Mouse (Mus musculus) WW6 (cell line): Measurements from ENCODE around the gene Bcas3.
A peak's percentile ranks its signal among the peaks of the same experiment; 100 is the strongest.

ENCODE experiments used
- DNase-seq: peaks from one replicate; pipeline ENCODE4 v3.0.0-alpha.2; 2013; ENCODE audit warnings: low read depth, low spot score

Gene Bcas3

DNA sequence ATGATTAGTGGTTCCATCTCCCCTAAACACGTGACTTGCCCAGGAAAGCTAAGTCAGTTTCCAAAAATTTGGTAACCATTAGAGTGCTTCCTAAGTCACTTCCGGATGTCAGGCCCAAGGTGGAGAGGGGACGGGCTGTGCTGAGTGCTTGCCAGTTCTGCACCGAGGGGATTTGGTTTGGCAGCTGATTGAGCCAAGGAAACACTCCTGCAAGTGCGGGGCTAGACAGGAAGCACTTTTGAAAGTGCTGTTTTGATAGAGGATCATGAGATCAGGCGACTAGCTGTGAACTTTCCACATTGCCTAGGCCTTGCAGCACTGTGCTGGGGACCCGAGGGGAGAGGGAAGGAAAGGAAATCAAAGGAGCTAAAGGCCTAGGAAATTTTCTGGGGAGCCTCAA lies 262.5 kb downstream of the Bcas3 start:
- no peak for DNase-seq

DNA sequence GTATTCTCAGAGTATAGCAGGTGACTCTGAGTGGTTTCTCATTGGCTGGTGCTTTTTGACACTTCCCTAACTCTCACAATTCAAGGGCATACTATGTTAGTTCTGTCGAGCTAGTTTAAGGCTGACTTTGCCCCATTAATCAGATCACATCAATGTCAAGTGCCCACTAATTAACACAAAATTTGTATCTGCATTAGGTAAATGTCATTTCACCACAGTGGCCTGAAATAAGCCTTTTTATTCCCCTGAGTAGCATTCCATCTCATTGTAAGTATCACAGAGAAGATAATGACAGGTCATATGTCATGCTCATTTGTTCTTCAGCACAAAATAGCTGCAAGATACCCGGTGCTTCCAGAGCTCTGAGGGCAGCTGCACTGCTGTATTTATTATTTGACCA lies 268.5 kb downstream of the Bcas3 start:
- DNase-seq: no peak

- DNase-seq: no peak
Measured at GRCm38 (mm10) chr11:85621994-85622393, 269.0 kb downstream of the Bcas3 start.

- DNase-seq: no peak
Measured at GRCm38 (mm10) chr11:85625206-85625605, 272.2 kb downstream of the Bcas3 start.

DNA sequence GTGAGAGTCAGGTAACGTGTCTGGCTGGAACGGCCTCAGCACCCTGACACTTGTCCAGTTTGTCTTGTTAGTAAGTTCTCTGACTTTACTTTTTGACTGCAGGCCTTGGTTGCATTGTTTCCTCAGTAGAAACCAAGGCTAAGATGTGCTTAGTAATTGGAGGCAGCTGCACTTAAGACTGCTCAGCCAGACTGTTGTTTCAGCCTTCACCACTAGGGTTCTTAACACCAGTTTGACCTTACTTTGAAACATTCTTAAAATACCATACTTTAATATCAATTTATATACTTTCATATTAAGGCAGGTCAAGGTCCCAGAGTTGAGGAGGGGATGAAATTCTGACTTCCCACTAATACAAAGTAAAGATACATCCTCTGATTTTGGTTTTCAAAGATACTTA lies 273.9 kb downstream of the Bcas3 start:
- peak; percentile 13 for DNase-seq

- no peak for DNase-seq
Measured at GRCm38 (mm10) chr11:85627405-85627804, 274.4 kb downstream of the Bcas3 start.

DNA sequence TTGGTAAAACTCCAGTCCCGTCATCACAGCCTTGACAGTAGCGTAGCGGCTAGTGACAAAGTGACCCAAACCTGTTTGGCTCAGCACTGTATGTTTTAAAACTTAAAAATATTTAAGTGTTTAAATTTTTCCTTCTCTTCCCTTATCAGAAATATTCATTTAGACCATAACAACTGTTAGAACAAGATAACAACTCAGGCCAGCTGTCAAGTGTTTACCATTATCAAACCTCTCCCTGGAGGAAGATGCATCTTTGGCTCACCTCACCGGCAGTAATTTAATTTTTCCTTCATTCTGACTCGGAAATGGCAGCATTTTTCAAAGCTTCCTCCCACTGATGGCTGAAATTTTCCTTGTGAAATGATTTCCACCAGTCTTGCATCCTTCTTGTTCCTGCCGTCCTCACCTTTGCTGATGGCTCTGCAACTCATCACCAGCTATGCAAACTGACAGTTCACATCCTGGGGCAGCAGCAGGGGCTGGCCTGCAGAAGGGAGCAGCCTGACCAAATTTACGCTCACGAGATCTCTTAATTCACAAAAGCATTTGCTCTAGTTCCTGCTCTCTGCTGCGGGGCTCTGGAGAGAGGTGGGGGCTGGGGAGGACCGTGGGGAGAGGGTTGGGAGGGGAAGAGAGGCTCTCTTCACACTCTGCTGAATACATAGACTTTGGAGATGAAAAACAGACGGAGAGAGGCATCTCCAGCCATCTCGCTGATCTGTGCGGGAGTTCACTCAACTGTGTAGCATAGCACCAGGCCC lies 275.5 kb downstream of the Bcas3 start:
- no peak for DNase-seq

- no peak for DNase-seq
Measured at GRCm38 (mm10) chr11:85632568-85632981, 279.6 kb downstream of the Bcas3 start.

DNA sequence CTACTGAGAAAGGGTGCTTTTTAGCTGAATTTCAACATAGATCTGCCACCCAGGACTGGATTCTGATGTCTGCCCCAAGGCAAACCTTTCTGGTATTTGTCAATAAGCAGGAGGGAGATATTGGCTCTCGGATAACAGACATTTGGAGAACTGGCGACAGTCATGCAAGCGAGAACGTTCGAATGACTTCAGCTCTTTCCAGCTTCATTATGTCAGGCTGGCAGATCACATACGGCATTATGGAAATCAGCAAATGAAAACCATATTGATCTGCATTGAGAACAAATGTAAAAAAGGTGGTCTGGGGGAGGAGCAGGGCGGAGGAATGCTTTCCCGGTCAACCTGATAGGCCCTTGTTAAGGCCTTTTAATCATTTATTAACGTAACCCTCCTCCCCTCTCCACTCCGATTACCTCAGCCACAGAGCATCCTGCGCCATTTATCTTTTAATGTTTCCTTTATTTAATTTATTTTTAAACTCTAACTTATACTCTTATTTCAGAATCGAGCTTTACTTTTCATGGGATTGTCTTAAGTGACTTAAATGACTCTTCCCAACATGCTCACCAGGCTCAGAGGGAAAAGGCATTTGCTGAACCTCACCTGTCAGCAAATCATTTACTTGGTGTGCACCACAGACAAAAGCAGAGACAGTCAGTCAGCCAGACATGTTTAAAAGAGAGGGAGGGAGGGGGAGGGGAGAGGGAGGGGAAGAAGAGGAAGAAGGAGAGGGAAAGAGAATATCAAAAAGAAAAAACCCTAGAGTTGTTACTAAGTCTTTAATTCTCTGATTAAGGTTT lies 285.9 kb downstream of the Bcas3 start:
- DNase-seq: no peak

DNA sequence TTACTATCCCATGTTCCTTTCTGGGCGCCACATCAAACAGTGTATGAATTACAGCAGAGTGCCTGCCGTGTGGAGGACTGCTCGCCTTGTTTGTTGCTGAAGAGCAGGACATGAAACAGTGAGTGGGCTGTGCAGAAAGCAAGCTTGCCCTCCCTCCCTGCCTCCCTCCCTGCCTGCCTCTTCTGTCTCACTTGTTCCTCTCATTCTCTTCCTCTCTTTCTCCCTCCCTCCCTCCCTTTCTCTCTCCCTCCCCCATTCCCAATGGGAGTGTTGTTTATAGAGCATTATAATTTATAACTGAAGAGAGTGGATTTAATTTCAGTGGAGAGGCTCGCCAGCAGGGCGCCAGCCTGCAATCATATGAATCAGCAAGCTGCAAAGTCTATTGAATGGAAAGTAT lies 287.7 kb downstream of the Bcas3 start:
- no peak for DNase-seq

- no peak for DNase-seq
Measured at GRCm38 (mm10) chr11:85641486-85641885, 288.5 kb downstream of the Bcas3 start.

- no peak for DNase-seq
Measured at GRCm38 (mm10) chr11:85642591-85642990, 289.6 kb downstream of the Bcas3 start.

- DNase-seq: no peak
Measured at GRCm38 (mm10) chr11:85643025-85643424, 290.1 kb downstream of the Bcas3 start.

DNA sequence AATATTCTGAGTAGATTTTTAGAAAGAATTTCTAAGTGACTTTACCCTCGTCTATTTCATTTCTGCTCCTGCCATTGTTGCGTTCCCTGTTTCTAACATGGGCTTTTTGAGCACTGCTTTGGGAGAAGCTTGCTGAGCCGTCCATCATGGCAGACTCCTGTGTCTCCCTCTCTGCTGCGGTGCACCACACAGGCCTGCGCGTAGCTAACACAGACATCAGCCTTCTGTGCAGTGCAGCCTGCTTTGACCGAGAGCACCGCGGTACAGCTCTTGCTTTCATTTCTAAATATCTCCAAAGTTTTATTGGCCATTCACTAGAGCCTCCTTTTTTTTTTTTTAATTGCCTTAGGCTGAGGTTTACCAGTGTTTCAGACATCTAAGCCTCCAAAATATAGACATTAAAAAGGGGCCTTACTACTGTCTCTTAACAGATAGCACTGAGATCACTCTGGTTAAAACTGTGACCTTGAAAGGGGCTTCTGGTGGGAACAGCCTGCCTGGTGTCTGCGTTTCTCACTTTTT lies 290.6 kb downstream of the Bcas3 start:
- no peak for DNase-seq

GRCm38 (mm10) chr11:85644027-85644747 lies 291.2 kb downstream of the Bcas3 start:
- no peak for DNase-seq

DNA sequence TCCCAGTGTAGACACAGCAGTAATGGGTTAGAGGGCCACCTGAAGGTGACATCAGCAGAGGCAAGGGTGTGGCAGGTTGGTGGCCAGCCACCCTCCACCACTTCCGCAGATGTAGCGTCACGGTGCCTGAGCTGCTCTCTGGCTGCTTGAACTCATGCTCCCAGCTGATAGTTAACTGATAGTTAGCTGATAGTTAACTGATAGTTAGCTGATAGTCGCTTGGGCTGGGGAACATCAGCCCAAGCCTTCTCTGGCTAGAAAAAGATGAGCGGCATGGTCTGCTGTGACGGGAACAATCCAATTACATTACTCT lies 291.7 kb downstream of the Bcas3 start:
- DNase-seq: no peak

- DNase-seq: no peak
Measured at GRCm38 (mm10) chr11:85645152-85645835, 292.3 kb downstream of the Bcas3 start.

DNA sequence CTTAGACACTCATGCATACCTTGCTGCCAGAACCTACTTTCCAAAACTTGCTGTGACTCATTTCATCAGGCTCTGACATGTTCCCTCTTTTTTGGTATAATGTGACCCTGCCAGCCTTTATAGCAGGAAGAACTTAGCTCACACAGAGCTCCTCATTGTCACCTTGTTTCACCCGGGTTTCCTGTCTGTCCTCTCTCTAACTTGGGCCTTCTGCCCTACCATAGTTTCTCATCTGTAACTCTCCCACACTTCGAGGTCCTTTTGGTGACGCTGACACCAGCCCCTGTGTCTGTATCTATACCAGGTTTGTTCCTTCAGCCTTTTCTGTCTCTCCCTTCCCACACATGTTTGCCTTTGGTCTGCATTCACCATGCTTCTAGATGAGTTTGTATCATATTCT lies 295.9 kb downstream of the Bcas3 start:
- DNase-seq: no peak

DNA sequence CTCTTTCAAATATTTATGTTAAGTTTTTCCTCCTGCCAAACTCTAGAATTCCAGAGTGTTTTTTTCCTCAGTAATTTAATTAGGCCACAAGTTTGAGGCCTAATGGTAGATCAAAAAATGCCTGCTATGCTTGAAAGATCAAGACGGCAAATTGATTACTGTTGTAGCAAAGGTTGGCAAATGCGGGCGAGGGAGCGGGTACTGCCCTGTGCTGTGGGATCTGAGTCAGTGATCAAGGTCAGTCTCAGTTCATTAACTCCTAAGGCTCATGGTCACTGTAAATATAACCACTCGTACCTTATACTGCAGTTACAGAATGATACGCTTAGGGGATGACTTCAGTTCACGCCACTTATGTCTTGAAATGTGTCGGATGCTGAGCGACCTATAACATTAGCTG lies 296.4 kb downstream of the Bcas3 start:
- DNase-seq: no peak

GRCm38 (mm10) chr11:85657471-85657870 lies 304.5 kb downstream of the Bcas3 start:
- no peak for DNase-seq

- no peak for DNase-seq
Measured at GRCm38 (mm10) chr11:85660304-85660703, 307.3 kb downstream of the Bcas3 start.

DNA sequence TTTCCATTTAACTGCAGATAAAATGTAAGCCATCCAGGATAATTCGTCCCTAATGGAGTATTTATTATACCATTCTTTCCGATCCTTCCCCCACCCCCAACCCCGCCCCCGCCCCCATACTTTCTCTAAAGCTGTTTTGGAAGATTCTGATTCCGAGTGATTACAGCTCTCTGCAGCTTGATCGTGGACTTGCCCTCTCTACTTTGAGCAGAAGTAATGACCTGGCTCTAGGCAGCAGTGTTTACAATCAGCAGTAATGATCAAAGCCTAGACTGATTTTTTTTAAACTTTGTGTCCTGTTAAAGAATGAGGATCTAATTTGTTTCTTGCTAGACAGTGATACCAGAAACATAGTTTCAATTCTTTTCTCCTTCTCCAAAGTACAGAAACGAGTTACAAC lies 314.2 kb downstream of the Bcas3 start:
- no peak for DNase-seq
